Mouse (Mus musculus) 3134 (cell line): Measurements from ENCODE around the gene Gm10392.
A peak's percentile ranks its signal among the peaks of the same experiment; 100 is the strongest.

ENCODE experiments used
- DNase-seq: peaks from one replicate; pipeline ENCODE4 v3.0.0-alpha.2; 2011; ENCODE audit warnings: low spot score; ENCODE audit not compliant: insufficient read length; ENCODE audit errors: extremely low read depth

The Gm10392 gene

GRCm38 (mm10) chr11:77492911-77493332, 26.1 kb downstream of the Gm10392 start:
- peak; percentile 98 for DNase-seq

GRCm38 (mm10) chr11:77492311-77492871, 26.6 kb downstream of the Gm10392 start:
- peak; percentile 61 for DNase-seq

- DNase-seq: peak; percentile 83
Measured at GRCm38 (mm10) chr11:77491502-77492291, 27.3 kb downstream of the Gm10392 start.

- DNase-seq: peak; percentile 87
Measured at GRCm38 (mm10) chr11:77491123-77491501, 27.9 kb downstream of the Gm10392 start.

- no peak for DNase-seq
Measured at GRCm38 (mm10) chr11:77490451-77490850, 28.5 kb downstream of the Gm10392 start.

GRCm38 (mm10) chr11:77489591-77490235, 29.3 kb downstream of the Gm10392 start, which contains the start of gene Ankrd13b:
Ankrd13b (minus strand) TSS chr11:77489678.
- DNase-seq: peak; percentile 61

- peak; percentile 63 for DNase-seq
Measured at GRCm38 (mm10) chr11:77488771-77489581, 30.0 kb downstream of the Gm10392 start.

GRCm38 (mm10) chr11:77486798-77487197, 32.2 kb downstream of the Gm10392 start:
- no peak for DNase-seq

- no peak for DNase-seq
Measured at GRCm38 (mm10) chr11:77485229-77485628, 33.8 kb downstream of the Gm10392 start.

- peak; percentile 52 for DNase-seq
Measured at GRCm38 (mm10) chr11:77483510-77484255, 35.3 kb downstream of the Gm10392 start.

GRCm38 (mm10) chr11:77483043-77483442, 36.0 kb downstream of the Gm10392 start:
- peak; percentile 66 for DNase-seq

- no peak for DNase-seq
Measured at GRCm38 (mm10) chr11:77476895-77477294, 42.1 kb downstream of the Gm10392 start.

- no peak for DNase-seq
Measured at GRCm38 (mm10) chr11:77476216-77476615, 42.8 kb downstream of the Gm10392 start.

- no peak for DNase-seq
Measured at GRCm38 (mm10) chr11:77472775-77473174, 46.2 kb downstream of the Gm10392 start.

- DNase-seq: no peak
Measured at GRCm38 (mm10) chr11:77471407-77471806, 47.6 kb downstream of the Gm10392 start.

GRCm38 (mm10) chr11:77468397-77468796, 50.6 kb downstream of the Gm10392 start:
- DNase-seq: no peak

- peak; percentile 61 for DNase-seq
Measured at GRCm38 (mm10) chr11:77467784-77468183, 51.2 kb downstream of the Gm10392 start.

GRCm38 (mm10) chr11:77467157-77467556, 51.8 kb downstream of the Gm10392 start:
- peak; percentile 73 for DNase-seq
